Mouse (Mus musculus) embryonic facial prominence, embryonic 15.5 days (tissue): ENCODE measurements around the gene Cygb. TPM values are rescaled to one million over a fixed set of nuclear protein-coding genes. Genes with fewer than 3 reads are reported as not detected.

ENCODE experiments used
- ATAC-seq: fragments of 200-750 bp; cut with Nextera tagmentation; 2 replicates; pipeline ENCODE4 v1.8.0; 2017; ENCODE audit warnings: low read depth, moderate TSS enrichment; ENCODE audit not compliant: insufficient number of reproducible peaks, low FRiP score, low TSS enrichment
- H3K27ac ChIP-seq: fragments of 300-500 bp; sonication (generic); replicated peaks from 2 replicates; pipeline ENCODE4 v1.5.1; 2015; ENCODE audit warnings: mild to moderate bottlenecking, inconsistent platforms
- H3K27me3 ChIP-seq: fragments of 300-500 bp; sonication (generic); 2 replicates; pipeline ENCODE4 v1.6.1; 2015; ENCODE audit warnings: inconsistent platforms
- H3K36me3 ChIP-seq: fragments of 300-500 bp; sonication (generic); 2 replicates; pipeline ENCODE4 v1.6.1; 2015; ENCODE audit warnings: mild to moderate bottlenecking, inconsistent platforms
- H3K4me1 ChIP-seq: fragments of 300-500 bp; sonication (generic); 2 replicates; pipeline ENCODE4 v1.6.1; 2015; ENCODE audit warnings: inconsistent platforms
- H3K4me2 ChIP-seq: fragments of 300-500 bp; sonication (generic); replicated peaks from 2 replicates; pipeline ENCODE4 v1.6.1; 2015; ENCODE audit warnings: mild to moderate bottlenecking, inconsistent platforms
- H3K4me3 ChIP-seq: fragments of 300-500 bp; sonication (generic); replicated peaks from 2 replicates; pipeline ENCODE4 v1.5.1; 2015; ENCODE audit warnings: mild to moderate bottlenecking, inconsistent platforms
- H3K9ac ChIP-seq: fragments of 300-500 bp; sonication (generic); 2 replicates; pipeline ENCODE4 v1.6.1; 2015; ENCODE audit warnings: inconsistent platforms
- H3K9me3 ChIP-seq: fragments of 300-500 bp; sonication (generic); replicated peaks from 2 replicates; pipeline ENCODE4 v1.6.1; 2016; ENCODE audit warnings: inconsistent platforms
- WGBS: fragments of 180-500 bp; shearing (Covaris S2); methylation state at CpG from one replicate; pipeline ENCODE4 v1.1.7; 2015; 5-methylcytosine and 5-hydroxymethylcytosine counted together
- polyA plus RNA-seq: library from polyadenylated mRNA; unstranded; fragments of >200 nt; fragmentation: Nextera tagmentation; extraction: Ambion mirVana; gene quantifications from 2 replicates; pipeline ENCODE4 v1.2.1, GENCODE M21; 2015

The Cygb gene
- polyA plus RNA-seq, 1 experiment from 2014 or later: 33.3 TPM

DNA sequence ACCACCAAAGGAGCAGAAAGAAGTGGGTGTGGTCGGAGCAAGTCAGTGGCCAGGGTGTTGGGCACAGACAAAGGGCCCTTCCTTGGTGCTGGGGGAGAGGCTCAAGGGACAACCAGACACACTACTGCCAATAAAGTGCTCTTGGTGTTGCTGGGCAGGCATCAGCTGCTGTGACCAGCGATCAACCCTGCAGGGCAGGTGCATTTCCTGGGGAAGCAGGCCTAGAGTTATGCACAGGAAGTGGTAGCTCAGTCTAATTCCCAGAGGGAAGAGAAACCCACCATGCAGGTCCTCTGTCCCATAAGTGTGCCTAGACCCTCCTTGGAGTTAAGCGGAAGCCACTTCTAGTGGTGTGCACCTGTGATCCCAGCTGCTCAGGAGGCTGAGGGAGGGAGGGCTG, 46.4 kb downstream of the Cygb start:
- Histone ChIP-seq H3K36me3 (peaks cover 18% of the 10 kb centered on the region), H3K9ac (no peak overlapping the region), H3K9me3 (no peaks in the 10 kb centered on the region), H3K27ac (no peak overlapping the region), H3K4me1 (no peaks in the 10 kb centered on the region), H3K27me3 (no peaks in the 10 kb centered on the region), H3K4me3 (no peak overlapping the region), H3K4me2 (no peak overlapping the region)
- no peak for ATAC-seq
- WGBS: 91% methylated on average over 3 of the region's 3 CpGs

DNA sequence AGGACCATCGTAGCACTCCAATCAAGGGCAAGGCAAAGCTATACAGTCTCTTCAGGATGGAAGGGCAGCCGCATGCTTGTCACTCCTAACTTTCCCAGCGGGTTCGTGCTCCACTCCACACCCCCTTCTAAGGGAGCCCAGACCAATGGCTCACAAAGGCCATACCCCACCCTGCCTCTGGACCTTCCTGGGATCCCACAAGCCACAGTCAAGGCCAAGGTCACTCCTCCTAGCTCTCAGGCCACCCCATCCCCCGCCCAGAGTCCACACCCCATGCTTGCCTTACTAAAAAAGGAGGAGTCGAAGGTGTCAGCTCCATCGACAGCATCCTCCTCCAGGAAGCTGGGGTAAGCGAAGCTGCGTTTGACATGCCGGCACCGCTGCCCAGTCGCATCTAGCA, 50.0 kb downstream of the Cygb start:
- H3K4me3 ChIP-seq: no peak overlapping the region
- no peak overlapping the region for H3K27ac ChIP-seq
- H3K9me3 ChIP-seq: no peaks in the 10 kb centered on the region
- WGBS: 86% methylated on average over 12 of the region's 12 CpGs
- H3K4me2 ChIP-seq: no peak overlapping the region
- H3K27me3 ChIP-seq: no peaks in the 10 kb centered on the region
- no peak for ATAC-seq
- peaks cover 32% of the 10 kb centered on the region for H3K36me3 ChIP-seq
- no peak overlapping the region for H3K9ac ChIP-seq
- H3K4me1 ChIP-seq: no peaks in the 10 kb centered on the region

DNA sequence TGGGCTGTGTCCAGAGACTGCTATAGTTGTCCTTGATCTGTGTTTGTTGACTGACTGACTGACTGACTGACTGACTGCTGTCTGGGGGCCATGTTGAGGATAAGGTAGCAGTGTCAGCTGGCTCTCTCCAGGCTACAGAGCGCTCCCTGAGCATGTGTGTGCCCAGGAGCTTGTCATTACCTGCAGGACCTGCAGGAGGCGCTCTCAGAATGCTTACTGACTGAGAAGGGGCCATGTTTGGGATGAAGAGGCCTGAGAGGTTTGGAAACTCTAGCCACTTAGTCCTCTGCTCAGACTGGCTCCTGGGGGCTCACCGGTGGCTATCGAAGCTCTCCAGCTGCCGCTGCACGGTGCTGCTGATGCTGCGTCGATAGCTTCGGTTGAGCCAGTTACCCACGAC, 50.8 kb downstream of the Cygb start:
- H3K27ac ChIP-seq: no peak overlapping the region
- no peak for ATAC-seq
- no peaks in the 10 kb centered on the region for H3K4me1 ChIP-seq
- no peaks in the 10 kb centered on the region for H3K9me3 ChIP-seq
- 85% methylated on average over 10 of the region's 10 CpGs for WGBS
- H3K9ac ChIP-seq: no peak overlapping the region
- peaks cover 37% of the 10 kb centered on the region for H3K36me3 ChIP-seq
- no peak overlapping the region for H3K4me2 ChIP-seq
- H3K27me3 ChIP-seq: no peaks in the 10 kb centered on the region
- no peak overlapping the region for H3K4me3 ChIP-seq

DNA sequence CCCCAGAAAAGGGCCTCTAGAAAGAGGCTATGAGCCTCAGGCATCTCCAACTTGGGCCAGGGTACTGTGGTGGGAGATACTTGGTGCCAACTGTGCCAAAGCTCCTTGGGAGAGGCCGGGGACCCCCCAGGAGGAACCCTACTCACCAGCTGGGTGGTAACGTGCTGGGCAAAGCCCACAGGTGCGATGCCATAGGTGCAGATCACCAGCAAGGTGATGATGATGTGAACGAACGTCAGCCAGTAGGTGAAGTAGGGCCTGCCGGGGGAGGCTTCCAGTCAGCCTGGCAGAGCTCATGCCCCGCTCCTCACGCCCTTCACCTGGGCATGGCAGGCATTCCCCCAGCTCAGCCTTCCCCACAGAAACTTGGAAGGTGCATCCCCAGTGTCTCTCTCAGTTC, 52.1 kb downstream of the Cygb start:
- H3K36me3 ChIP-seq: peaks cover 39% of the 10 kb centered on the region
- no peak overlapping the region for H3K4me2 ChIP-seq
- no peaks in the 10 kb centered on the region for H3K4me1 ChIP-seq
- WGBS: 89% methylated on average over 8 of the region's 8 CpGs
- no peak overlapping the region for H3K9ac ChIP-seq
- H3K27ac ChIP-seq: no peak overlapping the region
- H3K9me3 ChIP-seq: no peaks in the 10 kb centered on the region
- no peak for ATAC-seq
- no peak overlapping the region for H3K4me3 ChIP-seq
- H3K27me3 ChIP-seq: no peaks in the 10 kb centered on the region

DNA sequence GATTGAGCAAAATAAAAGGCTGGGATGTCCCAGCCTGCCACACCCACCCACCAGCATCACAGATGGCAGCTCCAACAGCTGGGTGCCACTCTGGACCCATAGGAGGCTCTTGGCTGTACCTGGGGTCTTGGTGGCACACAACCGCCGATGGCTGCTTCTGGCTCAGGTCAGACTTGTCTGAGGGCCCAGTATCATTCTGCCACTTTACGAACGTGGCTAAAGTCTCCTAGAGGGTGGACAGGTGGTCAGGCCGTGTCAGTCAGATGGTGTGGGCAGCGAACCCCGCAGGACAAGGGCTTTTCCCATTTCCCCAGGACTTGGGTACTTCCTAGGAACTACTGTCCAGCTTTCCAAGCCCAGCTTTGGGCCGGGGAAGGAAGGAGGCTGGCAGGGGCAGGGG, 52.9 kb downstream of the Cygb start:
- Histone ChIP-seq H3K27me3 (no peaks in the 10 kb centered on the region), H3K4me2 (no peak overlapping the region), H3K9me3 (no peaks in the 10 kb centered on the region), H3K27ac (no peak overlapping the region), H3K9ac (no peak overlapping the region), H3K4me1 (no peaks in the 10 kb centered on the region), H3K36me3 (peaks cover 39% of the 10 kb centered on the region), H3K4me3 (no peak overlapping the region)
- ATAC-seq: no peak
- WGBS: 92% methylated on average over 8 of the region's 8 CpGs

DNA sequence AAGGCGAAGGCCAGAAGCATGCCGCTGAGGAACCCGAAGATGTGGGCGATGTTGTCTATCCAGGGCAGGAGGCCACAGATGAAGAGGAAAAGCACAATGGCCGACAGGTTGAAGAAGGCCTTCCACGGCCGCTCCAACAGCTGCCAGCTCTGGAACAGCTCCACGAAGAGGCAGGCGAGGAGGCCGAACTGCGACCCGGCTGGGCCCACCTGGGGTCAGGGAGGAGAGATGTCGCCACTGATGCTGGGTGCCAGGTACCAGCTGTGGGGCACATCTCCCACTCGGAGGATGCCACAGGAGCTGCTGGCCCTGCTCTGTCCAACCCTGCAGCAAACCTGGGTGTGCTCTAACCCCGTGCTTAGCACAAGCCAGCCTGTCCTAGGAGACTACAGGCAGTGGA, 54.9 kb downstream of the Cygb start:
- H3K36me3 ChIP-seq: peaks cover 24% of the 10 kb centered on the region
- H3K9ac ChIP-seq: no peak overlapping the region
- ATAC-seq: no peak
- H3K27me3 ChIP-seq: no peaks in the 10 kb centered on the region
- WGBS: 89% methylated on average over 15 of the region's 15 CpGs
- no peaks in the 10 kb centered on the region for H3K9me3 ChIP-seq
- no peak overlapping the region for H3K27ac ChIP-seq
- H3K4me2 ChIP-seq: no peak overlapping the region
- H3K4me3 ChIP-seq: no peak overlapping the region
- H3K4me1 ChIP-seq: no peaks in the 10 kb centered on the region

DNA sequence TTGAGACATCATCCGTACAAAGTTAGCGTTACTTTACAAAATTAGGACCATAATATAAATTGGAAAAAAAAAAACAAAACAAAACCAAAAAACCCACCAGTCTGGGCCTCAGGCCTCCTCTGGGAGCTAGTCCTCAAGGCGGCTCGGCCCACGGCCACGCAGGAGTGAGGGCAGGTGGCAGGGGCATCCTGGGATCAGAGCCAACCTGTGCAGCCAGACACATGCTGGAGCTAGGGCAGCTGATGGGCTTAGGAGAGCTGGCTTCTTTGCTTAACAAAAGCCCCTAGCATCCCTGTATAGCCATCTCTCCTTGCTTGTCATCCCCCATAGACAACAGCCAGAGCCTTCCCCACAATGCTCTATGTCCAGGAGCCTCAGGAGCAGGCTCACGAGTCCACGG, 55.9 kb downstream of the Cygb start:
- Histone ChIP-seq H3K4me3 (no peak overlapping the region), H3K9me3 (no peaks in the 10 kb centered on the region), H3K27me3 (no peaks in the 10 kb centered on the region), H3K36me3 (peaks cover 21% of the 10 kb centered on the region), H3K9ac (no peak overlapping the region), H3K4me1 (no peaks in the 10 kb centered on the region), H3K4me2 (no peak overlapping the region), H3K27ac (no peak overlapping the region)
- 79% methylated on average over 8 of the region's 8 CpGs for WGBS
- no peak for ATAC-seq

DNA sequence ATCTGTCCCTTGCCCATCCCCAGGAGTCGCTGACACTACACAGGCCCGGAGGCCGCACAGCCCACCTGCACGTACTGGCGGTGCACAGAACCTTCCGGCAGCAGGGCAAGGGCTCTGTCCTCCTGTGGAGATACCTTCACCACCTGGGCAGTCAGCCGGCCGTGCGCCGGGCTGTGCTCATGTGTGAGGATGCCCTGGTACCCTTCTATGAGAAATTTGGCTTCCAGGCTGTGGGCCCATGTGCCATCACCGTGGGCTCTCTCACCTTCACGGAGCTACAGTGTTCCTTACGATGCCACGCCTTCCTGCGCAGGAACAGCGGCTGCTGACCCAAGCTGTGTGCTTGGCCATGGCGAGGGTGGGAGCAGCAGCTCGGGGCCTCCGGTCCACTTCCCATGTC, 57.3 kb downstream of the Cygb start:
- 85% methylated on average over 19 of the region's 19 CpGs for WGBS
- H3K4me1 ChIP-seq: peaks cover 5% of the 10 kb centered on the region; the same call in 1 of the 2 replicates
- H3K9ac ChIP-seq: no peak overlapping the region
- H3K4me2 ChIP-seq: no peak overlapping the region
- H3K4me3 ChIP-seq: no peak overlapping the region
- peaks cover 21% of the 10 kb centered on the region for H3K36me3 ChIP-seq
- no peak for ATAC-seq
- H3K27me3 ChIP-seq: no peaks in the 10 kb centered on the region
- no peak overlapping the region for H3K27ac ChIP-seq
- no peaks in the 10 kb centered on the region for H3K9me3 ChIP-seq

Other genes starting within 250 kb of the Cygb start
- gene Rnf157, start 241.3 kb downstream of the Cygb start, polyA plus RNA-seq: 15.7 and 17.0 TPM in 2 replicates
- gene Ubald2, start 220.2 kb downstream of the Cygb start, polyA plus RNA-seq: 33.3 and 39.6 TPM in 2 replicates
- 0.09 and 0.16 TPM in 2 replicates for gene Qrich2, start 188.1 kb downstream of the Cygb start, polyA plus RNA-seq
- 154 and 161 TPM in 2 replicates for gene Prpsap1, start 160.1 kb downstream of the Cygb start, polyA plus RNA-seq
- 12.3 and 12.5 TPM in 2 replicates for gene Sphk1, start 123.4 kb downstream of the Cygb start, polyA plus RNA-seq
- gene Ube2o, start 72.9 kb downstream of the Cygb start, polyA plus RNA-seq: 14.2 and 14.6 TPM in 2 replicates
- gene Aanat, start 67.9 kb downstream of the Cygb start, polyA plus RNA-seq: not detected in 2 replicates
- 8.3 and 8.8 TPM in 2 replicates for gene Rhbdf2, start 27.3 kb downstream of the Cygb start, polyA plus RNA-seq
- 3.6 and 3.8 TPM in 2 replicates for gene Prcd, start 779 bp downstream of the Cygb start, polyA plus RNA-seq
- gene St6galnac1, start 121.2 kb upstream of the Cygb start, polyA plus RNA-seq: not detected in 2 replicates
- 24.8 and 32.3 TPM in 2 replicates for gene Mxra7, start 173.7 kb upstream of the Cygb start, polyA plus RNA-seq
- gene Mettl23, start 189.0 kb upstream of the Cygb start, polyA plus RNA-seq: 75.9 and 79.9 TPM in 2 replicates
- 74.1 and 79.1 TPM in 2 replicates for gene Jmjd6, start 189.1 kb upstream of the Cygb start, polyA plus RNA-seq
- 44.8 and 51.2 TPM in 2 replicates for gene Mfsd11, start 198.1 kb upstream of the Cygb start, polyA plus RNA-seq
- gene Srsf2, start 198.8 kb upstream of the Cygb start, polyA plus RNA-seq: 694 and 715 TPM in 2 replicates